Mouse (Mus musculus) stomach, postnatal 0 days (tissue): Measurements from ENCODE around the gene Camp.

ENCODE experiments used
- CTCF ChIP-seq: IDR thresholded peaks from 2 replicates; pipeline ENCODE4 v1.5.1; 2016; ENCODE audit warnings: antibody characterized with exemption, low read depth, mild to moderate bottlenecking, moderate library complexity
- EP300 ChIP-seq: optimal IDR thresholded peaks from 2 replicates; pipeline ENCODE3; 2016; ENCODE audit warnings: antibody characterized with exemption

- TF ChIP-seq CTCF = no peak
- TF ChIP-seq EP300 = no peak
These were observed 37.4 kb downstream of the Camp start, which contains the start of gene Spink8 for GRCm38 (mm10) chr9:109811980-109812379.
